Comparison of ENCODE assay signal across 8 mouse cellular contexts in the genomic region with DNA sequence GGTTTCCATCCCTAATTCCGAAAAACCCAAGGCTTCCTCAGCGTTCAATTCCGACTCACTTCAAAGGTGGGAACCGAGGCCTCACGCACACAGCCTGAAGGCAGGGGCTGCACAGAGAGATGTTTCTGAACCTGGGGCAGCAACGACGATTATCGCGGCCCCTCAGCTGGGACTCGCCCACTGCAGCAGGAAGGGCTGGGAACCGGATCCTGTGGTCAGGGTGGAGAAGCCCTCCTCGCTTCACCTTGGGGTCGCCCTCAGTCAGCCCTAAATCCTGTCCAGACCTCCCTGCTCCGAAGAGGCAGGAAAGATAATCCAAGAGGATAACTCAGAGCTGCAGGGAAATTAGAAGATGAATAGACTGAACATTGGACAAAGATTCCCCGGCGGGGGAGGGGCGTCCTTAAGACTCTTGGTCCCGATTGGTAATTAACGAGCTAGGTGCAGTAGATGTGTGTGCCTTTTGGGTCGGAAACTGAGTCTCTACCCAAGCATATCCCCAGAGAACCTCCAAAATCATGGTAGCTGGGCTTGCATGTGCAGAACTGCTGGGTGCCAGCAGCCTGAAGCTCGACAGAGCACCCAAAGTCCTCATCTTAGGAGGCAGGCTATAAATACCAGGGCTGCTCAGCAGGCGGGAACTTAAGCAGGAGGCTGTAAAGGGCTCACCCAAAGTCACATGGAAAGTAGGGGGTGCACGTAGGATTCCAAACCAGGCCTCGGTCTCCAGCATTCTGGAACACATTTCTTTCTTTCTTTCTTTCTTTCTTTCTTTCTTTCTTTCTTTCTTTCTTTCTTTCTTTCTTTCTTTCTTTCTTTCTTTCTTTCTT. TPM values are rescaled to one million over a fixed set of nuclear protein-coding genes. Genes with fewer than 3 reads are reported as not detected.
DNase-seq lines count a peak whose midpoint lies in the region; ATAC-seq lines count a peak whose summit lies in the region.

No protein-coding gene starts in this region.

- H3K27ac ChIP-seq in embryonic facial prominence, embryonic 14.5 days (replicated peaks; ENCODE audit: low read depth, low read length), result no peak overlapping the region
- no peak overlapping the region for H3K27ac ChIP-seq in limb, embryonic 12.5 days
- H3K27ac ChIP-seq in neural tube, embryonic 15.5 days (replicated peaks), result no peak overlapping the region

- peak overlapping the region; percentile 37 for H3K9ac ChIP-seq in embryonic facial prominence, embryonic 14.5 days (ENCODE audit: low read depth, low read length)
- peak overlapping the region; percentile 40 for H3K9ac ChIP-seq in limb, embryonic 12.5 days (replicated peaks)
- H3K9ac ChIP-seq in neural tube, embryonic 15.5 days (replicated peaks), result no peak overlapping the region; the same call in 1 of the 2 replicates

- WGBS in embryonic facial prominence, embryonic 14.5 days, result 5% methylated on average over 24 of the region's 24 CpGs
- 4% methylated on average over 24 of the region's 24 CpGs for WGBS in limb, embryonic 12.5 days
- 7% methylated on average over 24 of the region's 24 CpGs for WGBS in neural tube, embryonic 15.5 days

- peak overlapping the region; percentile 58 for H3K4me2 ChIP-seq in embryonic facial prominence, embryonic 14.5 days (ENCODE audit: low read depth, low read length)
- H3K4me2 ChIP-seq in limb, embryonic 12.5 days, result peak overlapping the region; percentile 58
- H3K4me2 ChIP-seq in neural tube, embryonic 15.5 days, result peak overlapping the region; percentile 52

- no peaks in the 10 kb centered on the region for H3K27me3 ChIP-seq in embryonic facial prominence, embryonic 14.5 days (replicated peaks; ENCODE audit: control insufficient read depth, insufficient read depth, low read length)
- peaks cover 9% of the 10 kb centered on the region; the same call in 1 of the 2 replicates for H3K27me3 ChIP-seq in limb, embryonic 12.5 days
- peaks cover 8% of the 10 kb centered on the region for H3K27me3 ChIP-seq in neural tube, embryonic 15.5 days (replicated peaks)

- peak overlapping the region; percentile 25; the same call in 1 of the 2 replicates for H3K4me3 ChIP-seq in embryonic facial prominence, embryonic 14.5 days (ENCODE audit: low read depth, low read length)
- peak overlapping the region; percentile 29 for H3K4me3 ChIP-seq in limb, embryonic 12.5 days (replicated peaks)
- H3K4me3 ChIP-seq in neural tube, embryonic 15.5 days (replicated peaks), result peak overlapping the region; percentile 20

- H3K4me1 ChIP-seq in embryonic facial prominence, embryonic 14.5 days (ENCODE audit: control insufficient read depth, insufficient read depth, low read length), result peaks cover 10% of the 10 kb centered on the region
- H3K4me1 ChIP-seq in limb, embryonic 12.5 days (replicated peaks), result peaks cover 9% of the 10 kb centered on the region
- H3K4me1 ChIP-seq in neural tube, embryonic 15.5 days, result peaks cover 9% of the 10 kb centered on the region

- peak; percentile 15 to 27 for DNase-seq in kidney, postnatal 4 days
- DNase-seq in kidney, postnatal 10 days, result no peak
- no peak for DNase-seq in embryonic facial prominence, embryonic 14.5 days (ENCODE audit: low spot score)
- no peak for DNase-seq in MN1 (ENCODE audit: low spot score)
- no peak for DNase-seq in testis, postnatal 10 days (ENCODE audit: low spot score)
- DNase-seq in adrenal gland, adult 2 months, result no peak

- no peak for ATAC-seq in embryonic facial prominence, embryonic 14.5 days (ENCODE audit: low read depth)
- ATAC-seq in limb, embryonic 12.5 days (ENCODE audit: insufficient number of reproducible peaks, insufficient read depth, low FRiP score, low TSS enrichment, low read depth), result no peak
- no peak for ATAC-seq in neural tube, embryonic 15.5 days (ENCODE audit: low FRiP score)

- no peaks in the 10 kb centered on the region for H3K36me3 ChIP-seq in embryonic facial prominence, embryonic 14.5 days (ENCODE audit: control insufficient read depth, insufficient read depth, low read length)
- H3K36me3 ChIP-seq in limb, embryonic 12.5 days, result no peaks in the 10 kb centered on the region
- H3K36me3 ChIP-seq in neural tube, embryonic 15.5 days, result no peaks in the 10 kb centered on the region

- no peaks in the 10 kb centered on the region for H3K9me3 ChIP-seq in embryonic facial prominence, embryonic 14.5 days (ENCODE audit: control insufficient read depth, low read length)
- no peaks in the 10 kb centered on the region for H3K9me3 ChIP-seq in limb, embryonic 12.5 days
- H3K9me3 ChIP-seq in neural tube, embryonic 15.5 days (replicated peaks), result no peaks in the 10 kb centered on the region

RNA-seq across cellular contexts. Expression of a gene that starts 37.3 kb away (rescaled TPM):
- 25.1 and 31.7 TPM in 2 replicates for polyA plus RNA-seq in embryonic facial prominence, embryonic 14.5 days (2014; fragmentation: Nextera tagmentation; extraction: Ambion mirVana)
- polyA plus RNA-seq in limb, embryonic 12.5 days (2016; fragmentation: Nextera tagmentation; extraction: Ambion mirVana), result 28.2 and 32.7 TPM in 2 replicates
- polyA plus RNA-seq in neural tube, embryonic 15.5 days (2015; fragmentation: Nextera tagmentation; extraction: Ambion mirVana), result 43.0 and 54.1 TPM in 2 replicates
- total RNA-seq in adrenal gland, adult 2 months (2021), result 10 to 100 TPM; 58.4 to 97.0 TPM
- polyA plus RNA-seq in adrenal gland, adult 2 months (2012; rRNA removed), result 101 and 112 TPM in 2 replicates

Comparison
In these comparisons a context has a peak if more than half of its experiments do, and no peak if none do; other contexts are left out.
1. DNase-seq: peak in kidney, postnatal 4 days (2 of 2); none in kidney, postnatal 10 days (single experiment), embryonic facial prominence, embryonic 14.5 days (single experiment), MN1 (single experiment), testis, postnatal 10 days (single experiment) and adrenal gland, adult 2 months (single experiment).
2. Peak in every context shown above with its lines, with median percentiles within 50 percentile points of each other: H3K4me2 ChIP-seq and H3K4me3 ChIP-seq.